Mouse (Mus musculus) intestine, postnatal 0 days (tissue): ENCODE results near the gene Gm20662. TPM values are rescaled to one million over a fixed set of nuclear protein-coding genes. Genes with fewer than 3 reads are reported as not detected.

Experiments
- ATAC-seq: fragments of 200-750 bp; cut with Nextera tagmentation; 2 replicates; pipeline ENCODE4 v1.8.0; 2017; ENCODE audit warnings: mild to moderate bottlenecking, moderate TSS enrichment, moderate library complexity
- H3K27ac ChIP-seq: fragments of 300-500 bp; sonication (generic); 2 replicates; pipeline ENCODE4 v1.5.1; 2014; ENCODE audit warnings: mild to moderate bottlenecking, low read depth, low read length, moderate library complexity
- H3K27me3 ChIP-seq: fragments of 300-500 bp; sonication (generic); replicated peaks from 2 replicates; pipeline ENCODE4 v1.6.1; 2014; ENCODE audit warnings: low read length, mixed read lengths; ENCODE audit not compliant: control insufficient read depth, insufficient read depth
- H3K36me3 ChIP-seq: fragments of 300-500 bp; sonication (generic); 2 replicates; pipeline ENCODE4 v1.6.1; 2014; ENCODE audit warnings: mild to moderate bottlenecking, moderate library complexity; ENCODE audit not compliant: control insufficient read depth, insufficient read depth
- H3K4me1 ChIP-seq: fragments of 300-500 bp; sonication (generic); replicated peaks from 2 replicates; pipeline ENCODE4 v1.6.1; 2014; ENCODE audit warnings: antibody characterized with exemption, low read length, mixed read lengths; ENCODE audit not compliant: control insufficient read depth, insufficient read depth
- H3K4me2 ChIP-seq: fragments of 300-500 bp; sonication (generic); replicated peaks from 2 replicates; pipeline ENCODE4 v1.6.1; 2014; ENCODE audit warnings: low read depth, mild to moderate bottlenecking, moderate library complexity
- H3K4me3 ChIP-seq: fragments of 300-500 bp; sonication (generic); 2 replicates; pipeline ENCODE4 v1.5.1; 2014; ENCODE audit warnings: low read depth, low read length
- H3K9ac ChIP-seq: fragments of 300-500 bp; sonication (generic); 2 replicates; pipeline ENCODE4 v1.6.1; 2014; ENCODE audit warnings: mild to moderate bottlenecking, low read depth, low read length
- H3K9me3 ChIP-seq: fragments of 300-500 bp; sonication (generic); 2 replicates; pipeline ENCODE4 v1.6.1; 2016; ENCODE audit warnings: mixed run types; ENCODE audit not compliant: control insufficient read depth
- CTCF ChIP-seq: sonication (generic); IDR thresholded peaks from 2 replicates; pipeline ENCODE4 v1.5.1; 2016; ENCODE audit warnings: low read depth, mild to moderate bottlenecking, control low read depth, antibody characterized with exemption, moderate library complexity
- WGBS: fragments of 180-500 bp; shearing (Covaris S2); extraction: QIAGEN DNeasy Blood & Tissue Kit; methylation state at CpG from one replicate; pipeline ENCODE4 v1.1.7; 2014; 5-methylcytosine and 5-hydroxymethylcytosine counted together
- polyA plus RNA-seq: library from polyadenylated mRNA; unstranded; fragments of >200 nt; fragmentation: Nextera tagmentation; extraction: Ambion mirVana; gene quantifications from 2 replicates; pipeline ENCODE4 v1.2.1, GENCODE M21; 2015

Gene Gm20662
- polyA plus RNA-seq, 1 experiment from 2014 or later = not detected

- Histone ChIP-seq H3K4me3 (no peak overlapping the region), H3K4me1 (no peaks in the 10 kb centered on the region), H3K27ac (no peak overlapping the region), H3K9ac (no peak overlapping the region), H3K36me3 (peaks cover 75% of the 10 kb centered on the region), H3K27me3 (no peaks in the 10 kb centered on the region), H3K4me2 (no peak overlapping the region), H3K9me3 (no peaks in the 10 kb centered on the region)
- ATAC-seq = no peak
- TF ChIP-seq CTCF = no peak
- WGBS = 80% methylated on average over 28 of the region's 28 CpGs
Measured at GRCm38 (mm10) chr9:108056361-108057261, 60.5 kb downstream of the Gm20662 start.

- no peaks in the 10 kb centered on the region for H3K9me3 ChIP-seq
- ATAC-seq = no peak
- 92% methylated on average over 5 of the region's 5 CpGs for WGBS
- peaks cover 77% of the 10 kb centered on the region for H3K36me3 ChIP-seq
- no peak for TF ChIP-seq CTCF
- H3K4me3 ChIP-seq = no peak overlapping the region
- no peak overlapping the region for H3K4me2 ChIP-seq
- H3K9ac ChIP-seq = no peak overlapping the region
- no peak overlapping the region for H3K27ac ChIP-seq
- H3K27me3 ChIP-seq = no peaks in the 10 kb centered on the region
- H3K4me1 ChIP-seq = no peaks in the 10 kb centered on the region
Measured at GRCm38 (mm10) chr9:108057262-108057562, 61.1 kb downstream of the Gm20662 start.

- peaks cover 85% of the 10 kb centered on the region for H3K36me3 ChIP-seq
Measured at GRCm38 (mm10) chr9:108058291-108058690, 62.1 kb downstream of the Gm20662 start.

GRCm38 (mm10) chr9:108062142-108062541, 66.0 kb downstream of the Gm20662 start:
- Histone ChIP-seq H3K4me1 (no peaks in the 10 kb centered on the region), H3K9ac (no peak overlapping the region), H3K36me3 (peaks cover 74% of the 10 kb centered on the region), H3K9me3 (no peaks in the 10 kb centered on the region), H3K27me3 (no peaks in the 10 kb centered on the region), H3K27ac (no peak overlapping the region; the same call in 1 of the 2 replicates), H3K4me3 (no peak overlapping the region), H3K4me2 (no peak overlapping the region)
- WGBS = 83% methylated on average over 3 of the region's 3 CpGs
- ATAC-seq = no peak
- no peak for TF ChIP-seq CTCF

More at GRCm38 (mm10) chr9:108058291-108058690, 62.1 kb downstream of the Gm20662 start:
- Histone ChIP-seq H3K9me3 (no peaks in the 10 kb centered on the region), H3K4me1 (no peaks in the 10 kb centered on the region), H3K4me3 (no peak overlapping the region), H3K9ac (no peak overlapping the region), H3K27ac (no peak overlapping the region), H3K27me3 (no peaks in the 10 kb centered on the region), H3K4me2 (no peak overlapping the region)
- no peak for ATAC-seq
- no peak for TF ChIP-seq CTCF
- 95% methylated on average over 9 of the region's 9 CpGs for WGBS

GRCm38 (mm10) chr9:108063361-108063760, 67.2 kb downstream of the Gm20662 start:
- TF ChIP-seq CTCF = no peak
- Histone ChIP-seq H3K4me3 (no peak overlapping the region), H3K36me3 (peaks cover 62% of the 10 kb centered on the region), H3K27ac (no peak overlapping the region), H3K4me1 (no peaks in the 10 kb centered on the region), H3K27me3 (no peaks in the 10 kb centered on the region), H3K4me2 (no peak overlapping the region), H3K9ac (no peak overlapping the region), H3K9me3 (no peaks in the 10 kb centered on the region)
- 87% methylated on average over 12 of the region's 12 CpGs for WGBS
- no peak for ATAC-seq

- Histone ChIP-seq H3K36me3 (peaks cover 61% of the 10 kb centered on the region), H3K27me3 (no peaks in the 10 kb centered on the region), H3K27ac (no peak overlapping the region), H3K9me3 (no peaks in the 10 kb centered on the region), H3K4me3 (no peak overlapping the region), H3K9ac (no peak overlapping the region), H3K4me2 (no peak overlapping the region), H3K4me1 (no peaks in the 10 kb centered on the region)
- peak; percentile 50; the same call in 1 of the 2 replicates for ATAC-seq
- 35% methylated on average over 5 of the region's 5 CpGs for whole genome bisulfite sequencing
- TF ChIP-seq CTCF = peak; percentile 87
Measured at GRCm38 (mm10) chr9:108065491-108066011, 69.4 kb downstream of the Gm20662 start.
